Comparison of ENCODE assay signal across 17 mouse cellular contexts in genomic region chr9:45410614-45411013, GRCm38 (mm10). TPM values are rescaled to one million over a fixed set of nuclear protein-coding genes. Genes with fewer than 3 reads are reported as not detected.
"Had no signal": no experiment of that assay in that cellular context is flagged by ENCODE, and none has a peak within 500 bp of the region (broad histone marks: within the 10 kb centered on the region; RNA-seq: fewer than 3 reads in every experiment).

No protein-coding gene starts in this region.

- H3K27me3 ChIP-seq: midbrain, embryonic 15.5 days had no signal

- ATAC-seq: intestine, postnatal 0 days; liver, postnatal 0 days; lung, postnatal 0 days; midbrain, embryonic 15.5 days had no signal

- H3K9me3 ChIP-seq: limb, embryonic 12.5 days; limb, embryonic 15.5 days; midbrain, embryonic 12.5 days; midbrain, embryonic 15.5 days had no signal

- DNase-seq: kidney, postnatal 14 days; kidney, postnatal 4 days; layer of hippocampus, adult 9-11 months; liver, postnatal 0 days; lung, embryonic 14.5 days; thymus, adult 18-20 months; thymus, postnatal 4 days had no signal

- H3K4me1 ChIP-seq: limb, embryonic 12.5 days had no signal

- H3K9ac ChIP-seq: limb, embryonic 12.5 days; limb, embryonic 15.5 days; liver, embryonic 14.5 days; liver, postnatal 0 days; lung, embryonic 14.5 days; midbrain, embryonic 12.5 days; midbrain, embryonic 15.5 days had no signal

- H3K36me3 ChIP-seq: limb, embryonic 12.5 days; limb, embryonic 15.5 days; midbrain, embryonic 12.5 days; midbrain, embryonic 15.5 days had no signal

- H3K27ac ChIP-seq: limb, embryonic 12.5 days; limb, embryonic 15.5 days; liver, embryonic 14.5 days; macrophage; midbrain, embryonic 12.5 days; midbrain, embryonic 15.5 days had no signal

- H3K4me3 ChIP-seq: limb, embryonic 12.5 days; limb, embryonic 15.5 days; midbrain, embryonic 12.5 days; midbrain, embryonic 15.5 days had no signal

- H3K4me2 ChIP-seq: limb, embryonic 12.5 days; limb, embryonic 15.5 days; liver, embryonic 11.5 days; lung, embryonic 14.5 days; midbrain, embryonic 12.5 days; midbrain, embryonic 15.5 days had no signal

RNA-seq across cellular contexts. Expression of gene Fxyd2, which starts 11.1 kb away (rescaled TPM):
- total RNA-seq: megakaryocyte, adult 5-6 weeks had no signal

RNA-seq across cellular contexts. Expression of gene Dscaml1, which starts 15.8 kb away (rescaled TPM):
- total RNA-seq: megakaryocyte, adult 5-6 weeks had no signal
- polyA plus RNA-seq: liver, embryonic 14.5 days; liver, postnatal 0 days had no signal

RNA-seq across cellular contexts. Expression of gene Fxyd6, which starts 40.6 kb away (rescaled TPM):
- polyA plus RNA-seq: macrophage had no signal
